Mouse (Mus musculus) CH12F3 (cell line): ENCODE results near the gene BC067074.
"Not testable (repeated sequence)": the region's sequence is repeated elsewhere in the genome, so short reads cannot be mapped to it uniquely, and the experiment has no call there.

ENCODE experiments used
- in situ Hi-C: fragments of 300-500 bp; cut with MboI; formaldehyde crosslinking; loops from 2 replicates; pipeline ENCODE4 v1.14.3; 2020; ENCODE audit warnings: low sequenced_read_pairs

The BC067074 gene

DNA sequence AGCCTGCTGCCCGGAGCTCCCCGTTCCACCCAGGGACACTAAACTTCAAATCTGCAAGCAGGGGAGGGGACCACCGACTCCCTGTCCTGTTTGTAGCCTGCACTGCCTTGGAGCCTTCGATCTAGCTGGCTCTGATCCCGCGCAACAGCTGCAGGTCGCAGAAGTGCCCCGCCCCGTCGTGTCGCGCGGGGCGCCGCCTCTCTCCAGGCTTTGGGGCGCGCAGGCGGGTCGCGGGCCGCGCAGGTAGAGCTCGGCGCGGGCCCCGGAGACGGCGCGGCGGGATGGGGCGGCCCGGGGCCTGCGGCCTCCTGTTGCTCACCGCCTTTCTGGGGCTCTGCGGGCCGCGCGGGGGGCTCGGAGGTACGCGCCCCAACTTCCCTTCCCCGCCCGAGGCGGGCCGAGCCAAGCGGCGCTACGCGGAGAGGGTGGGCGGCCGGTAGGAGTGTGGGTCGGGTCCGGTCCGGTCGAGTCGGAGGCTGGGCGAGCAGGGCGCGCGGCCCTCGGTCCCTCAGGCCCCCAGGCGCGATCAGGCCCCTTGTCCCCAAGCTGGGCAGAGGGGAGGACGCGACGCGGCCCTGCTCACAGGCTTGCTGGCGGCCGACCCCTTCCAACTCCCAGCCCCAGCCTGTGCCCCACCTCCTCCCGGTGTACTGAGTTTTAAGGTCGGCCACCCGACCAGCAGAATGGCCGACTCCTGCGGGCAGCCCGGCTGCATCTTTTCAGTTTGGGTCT is at the start of gene BC067074:
TSS of gene BC067074 (plus strand) at position 185 of the 732 bp plus-strand sequence.
- in situ Hi-C loops: no loop called here

DNA sequence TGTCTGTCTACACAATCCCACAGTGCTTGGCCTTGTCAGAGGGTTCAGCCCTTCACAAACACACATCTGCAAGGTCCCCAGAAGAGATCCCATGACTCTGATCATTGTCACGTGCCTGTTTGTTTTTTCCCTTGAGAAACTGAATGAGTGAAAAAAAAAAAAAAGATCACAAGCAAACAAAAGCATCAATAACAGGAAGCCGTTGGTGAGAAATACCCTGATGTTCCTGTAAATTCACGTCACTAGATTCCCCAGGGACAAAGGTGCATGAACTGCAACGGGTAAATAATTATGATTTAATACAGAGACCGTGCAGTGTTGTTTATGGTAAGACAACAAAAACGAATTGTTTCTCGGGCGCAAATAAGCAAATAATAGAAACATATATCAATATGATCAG is 47.9 kb upstream of the BC067074 start:
- in situ Hi-C loops: no loop called here

DNA sequence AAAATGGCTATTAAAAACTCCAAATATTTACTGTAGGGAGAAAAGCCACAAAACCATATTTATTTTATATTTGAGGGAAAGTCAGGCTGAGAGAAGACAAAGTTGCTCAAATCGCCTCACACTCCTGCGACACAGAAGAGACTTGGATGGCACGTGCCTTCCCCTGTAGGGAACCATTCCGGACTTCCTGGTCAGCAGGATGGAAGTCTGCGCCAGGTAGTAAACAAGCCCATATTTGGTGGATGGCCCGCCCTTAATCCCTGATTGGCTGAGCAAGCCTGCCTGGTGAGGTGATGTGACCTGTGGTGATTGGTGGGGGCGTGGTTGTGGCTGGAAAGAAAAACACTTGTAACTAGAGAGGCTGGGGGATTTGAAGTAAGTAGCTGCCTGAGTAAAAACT is 40.4 kb upstream of the BC067074 start:
- in situ Hi-C loops: not testable (repeated sequence)

DNA sequence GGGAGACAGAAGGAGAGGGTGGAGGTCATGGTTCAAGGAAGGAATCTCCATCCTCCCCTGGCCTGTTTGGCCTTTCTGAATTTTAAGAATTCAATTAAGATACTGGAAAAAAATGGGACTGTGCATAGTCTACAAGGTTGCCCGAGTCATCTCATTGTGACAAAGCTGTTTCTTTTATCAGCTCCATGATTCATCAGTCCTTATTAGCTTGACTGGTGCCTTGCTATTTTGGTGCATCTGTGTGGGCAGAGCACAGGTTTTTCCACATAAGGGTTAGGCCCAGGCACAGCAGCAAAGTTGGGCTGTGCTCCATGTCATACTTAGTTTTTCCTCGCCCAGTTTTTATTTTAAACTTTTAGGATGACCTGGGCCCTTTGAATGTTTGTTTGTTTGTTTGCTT is 36.2 kb upstream of the BC067074 start:
- in situ Hi-C loops: no loop called here

DNA sequence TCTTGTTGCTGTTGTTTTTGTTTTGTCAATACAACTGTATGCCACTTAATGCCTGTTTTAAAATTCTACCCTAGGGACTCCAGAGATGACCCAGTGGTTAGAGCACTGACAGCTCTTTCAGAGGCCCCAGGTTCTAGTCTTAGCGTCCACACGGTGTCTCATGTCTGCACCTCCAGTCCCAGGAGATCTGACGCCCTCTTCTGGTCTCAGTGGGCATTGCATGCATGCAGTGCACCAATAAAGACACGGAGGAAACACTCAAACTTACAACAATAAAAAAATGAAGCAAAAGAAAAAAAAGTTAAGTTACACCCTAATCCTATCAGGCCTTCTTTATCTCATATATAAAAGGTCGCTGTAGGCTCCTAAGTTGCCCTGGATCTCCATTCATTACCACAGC is 35.8 kb upstream of the BC067074 start:
- in situ Hi-C loops: no loop called here

DNA sequence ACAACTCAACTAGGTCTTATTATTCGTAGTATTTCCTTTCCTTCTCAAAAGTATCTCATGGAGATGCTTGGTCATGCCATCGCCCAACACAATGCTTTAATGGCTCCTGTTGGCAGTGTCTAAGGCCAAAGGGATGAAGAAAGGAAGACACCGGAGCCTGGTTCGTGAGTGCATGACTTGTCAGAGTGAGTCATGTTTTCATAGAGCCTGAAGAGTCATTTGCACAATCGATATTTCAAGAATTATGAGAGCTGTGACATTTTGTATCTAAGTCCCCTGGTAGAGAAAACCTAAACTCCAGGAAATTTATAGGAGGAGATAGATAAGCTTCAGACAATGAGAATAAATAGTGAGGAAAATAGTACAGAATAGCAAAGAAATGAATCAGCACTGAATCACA is 33.7 kb upstream of the BC067074 start:
- in situ Hi-C loops: no loop called here

DNA sequence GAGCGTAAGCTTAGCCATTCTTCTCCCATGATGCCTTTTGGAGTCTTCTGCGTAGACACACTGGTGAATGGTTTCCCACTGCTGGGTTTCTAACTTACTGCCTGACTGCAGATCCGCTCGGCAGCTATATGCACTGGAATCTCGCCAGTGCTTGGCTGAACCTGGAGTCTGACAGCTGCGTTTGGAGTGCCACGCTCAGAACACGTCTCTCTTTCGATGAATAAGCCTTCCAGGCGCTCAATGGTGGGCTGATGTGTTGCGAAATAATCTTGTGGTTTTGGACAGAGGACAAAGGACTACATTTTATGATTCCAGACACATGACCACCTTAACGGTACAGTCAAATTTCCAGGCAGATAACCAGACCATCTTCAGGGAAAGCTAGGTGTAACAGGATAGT is 30.1 kb upstream of the BC067074 start:
- in situ Hi-C loops: no loop called here

DNA sequence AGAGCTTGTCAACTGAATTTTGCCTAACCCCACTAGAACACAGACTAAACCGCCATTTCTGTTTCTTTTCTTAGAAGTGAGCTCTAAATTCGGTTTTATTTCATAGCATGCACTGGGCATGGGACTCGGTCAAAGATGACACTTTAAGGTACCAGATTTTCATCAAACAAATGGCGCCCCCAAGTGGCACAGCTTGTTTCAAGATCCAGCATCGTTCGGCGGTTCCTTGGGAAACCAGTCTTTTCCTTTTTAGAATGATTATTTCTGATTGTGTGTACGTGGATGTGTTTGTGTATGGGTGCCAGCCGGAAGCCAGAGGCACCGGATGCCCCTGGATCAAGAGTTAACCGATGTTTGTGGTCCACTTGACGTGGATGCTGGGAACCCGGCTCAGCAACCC is 27.7 kb upstream of the BC067074 start:
- in situ Hi-C loops: no loop called here

DNA sequence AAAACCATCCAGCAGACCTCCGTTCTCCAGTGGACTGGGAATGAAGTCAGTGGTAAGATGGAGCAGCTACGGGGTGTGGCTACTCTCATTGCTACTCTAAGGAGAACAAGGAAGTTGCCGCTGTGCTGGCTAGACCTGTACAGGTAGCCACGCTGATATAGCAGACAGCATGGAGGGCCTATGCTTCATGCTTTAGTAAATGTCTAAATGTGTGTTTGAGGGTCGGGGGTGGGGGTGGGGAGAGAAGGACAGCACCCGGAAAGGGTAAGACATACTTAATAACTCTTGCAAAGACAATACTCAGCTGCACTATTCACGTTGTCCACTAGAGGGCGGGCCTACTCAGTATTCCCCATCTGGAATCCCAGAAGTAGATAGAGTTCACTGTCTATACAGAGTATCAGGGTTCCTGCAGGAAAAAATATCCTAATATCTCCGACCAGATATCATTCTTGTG is 26.4 kb upstream of the BC067074 start:
- in situ Hi-C loops: no loop called here

DNA sequence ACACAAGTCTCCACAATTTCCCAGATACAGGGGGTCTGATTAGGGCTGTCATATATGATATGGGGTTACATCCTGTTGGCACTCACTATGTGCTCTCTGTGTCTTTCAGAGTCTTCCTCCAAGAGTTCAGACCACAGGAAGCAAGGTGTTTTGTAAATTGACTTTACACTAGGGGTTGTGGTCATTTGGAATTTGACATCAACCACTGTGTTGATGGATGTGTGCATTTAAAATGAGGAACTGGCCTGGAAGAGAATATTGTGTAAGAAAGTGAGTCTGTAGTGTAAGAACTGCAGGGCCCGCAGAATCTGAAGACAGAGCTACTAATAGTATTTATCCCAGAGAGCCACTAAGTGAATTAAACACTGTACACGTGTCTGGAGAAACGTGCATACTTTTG is 25.8 kb upstream of the BC067074 start:
- in situ Hi-C loops: no loop called here

DNA sequence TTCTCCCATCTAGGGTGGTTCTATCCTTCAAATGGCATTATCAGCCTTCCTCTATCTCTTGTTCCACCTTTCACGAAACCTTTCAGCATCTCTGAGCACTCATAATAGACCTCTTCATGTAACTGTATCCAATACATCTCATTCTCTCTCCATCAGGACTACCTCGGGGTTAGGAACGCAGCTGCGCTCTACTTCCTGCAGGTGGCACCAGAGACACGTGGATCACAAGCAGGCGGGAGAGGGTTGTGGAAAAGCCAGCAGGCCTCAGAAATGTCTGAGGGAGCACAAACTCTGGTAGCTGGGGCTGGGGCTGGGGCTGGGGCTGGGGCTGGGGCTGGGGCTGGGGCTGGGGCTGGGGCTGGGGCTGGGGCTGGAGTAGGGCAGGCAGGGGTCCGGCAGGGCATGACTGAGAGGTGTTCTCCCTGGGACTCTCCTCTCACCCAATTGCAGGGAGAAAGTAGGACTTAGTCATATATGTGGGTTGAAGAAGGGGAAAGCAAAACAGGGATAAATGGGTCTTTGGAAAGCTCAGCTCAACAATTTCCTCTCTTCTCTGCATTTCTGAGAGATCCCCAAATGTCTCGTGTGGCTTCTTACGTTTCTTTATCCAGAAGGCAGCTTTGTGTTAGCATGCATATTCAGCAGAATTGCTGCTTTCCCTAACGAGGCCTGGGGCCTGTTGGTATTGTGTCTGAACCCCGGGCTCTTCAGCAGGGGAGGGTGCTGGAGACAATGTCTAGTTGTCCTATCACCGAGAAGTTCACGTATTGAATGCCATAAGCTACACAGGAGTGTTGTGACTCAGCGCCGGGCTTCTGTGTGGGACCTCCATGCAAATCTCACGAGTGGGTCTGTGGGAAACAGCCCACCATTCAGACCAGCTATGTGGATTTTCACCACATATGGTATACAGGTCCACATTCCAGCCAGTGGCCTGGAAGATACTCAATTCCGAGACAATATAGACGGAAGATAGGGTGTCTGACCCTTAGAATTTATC is 22.9 kb upstream of the BC067074 start:
- in situ Hi-C loops: no loop called here

DNA sequence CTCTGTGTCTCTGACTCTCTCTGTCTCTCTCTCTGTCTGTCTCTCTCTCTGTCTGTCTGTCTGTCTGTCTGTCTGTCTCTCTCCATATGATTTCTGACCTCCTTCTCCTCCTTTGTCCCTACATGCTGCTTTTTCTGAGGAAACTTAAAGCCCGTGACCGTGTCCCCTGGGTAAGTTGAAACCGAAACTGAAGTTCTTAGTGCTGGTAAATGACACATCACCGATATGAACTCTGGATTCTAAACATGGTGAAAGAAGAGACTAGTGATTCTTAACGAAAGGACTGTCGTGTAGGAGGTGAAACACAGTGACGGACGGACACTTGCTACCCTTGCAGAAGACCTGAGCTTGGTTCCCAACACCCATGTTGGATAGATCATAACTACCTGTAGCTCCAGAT is 21.8 kb upstream of the BC067074 start:
- in situ Hi-C loops: no loop called here

DNA sequence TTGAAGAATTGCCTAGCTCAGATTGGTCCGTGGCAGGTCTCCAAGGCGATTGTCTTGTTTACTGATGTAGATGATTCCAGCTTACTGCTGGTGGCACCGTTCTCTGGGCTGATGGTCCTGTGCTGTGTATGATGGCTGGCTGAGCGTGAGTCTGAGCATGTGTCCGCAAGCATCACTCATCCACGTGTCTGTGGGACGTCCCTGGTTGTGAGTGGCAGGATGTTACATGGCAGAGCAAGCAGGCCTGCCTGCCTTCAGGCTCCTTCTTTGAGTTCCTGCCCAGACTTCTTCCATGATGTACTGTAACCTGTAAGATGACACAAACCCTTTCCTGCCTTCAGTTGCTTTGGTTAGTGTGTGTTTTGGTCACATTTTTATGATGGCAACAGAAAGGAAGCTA is 5.8 kb upstream of the BC067074 start:
- in situ Hi-C loops: no loop called here

DNA sequence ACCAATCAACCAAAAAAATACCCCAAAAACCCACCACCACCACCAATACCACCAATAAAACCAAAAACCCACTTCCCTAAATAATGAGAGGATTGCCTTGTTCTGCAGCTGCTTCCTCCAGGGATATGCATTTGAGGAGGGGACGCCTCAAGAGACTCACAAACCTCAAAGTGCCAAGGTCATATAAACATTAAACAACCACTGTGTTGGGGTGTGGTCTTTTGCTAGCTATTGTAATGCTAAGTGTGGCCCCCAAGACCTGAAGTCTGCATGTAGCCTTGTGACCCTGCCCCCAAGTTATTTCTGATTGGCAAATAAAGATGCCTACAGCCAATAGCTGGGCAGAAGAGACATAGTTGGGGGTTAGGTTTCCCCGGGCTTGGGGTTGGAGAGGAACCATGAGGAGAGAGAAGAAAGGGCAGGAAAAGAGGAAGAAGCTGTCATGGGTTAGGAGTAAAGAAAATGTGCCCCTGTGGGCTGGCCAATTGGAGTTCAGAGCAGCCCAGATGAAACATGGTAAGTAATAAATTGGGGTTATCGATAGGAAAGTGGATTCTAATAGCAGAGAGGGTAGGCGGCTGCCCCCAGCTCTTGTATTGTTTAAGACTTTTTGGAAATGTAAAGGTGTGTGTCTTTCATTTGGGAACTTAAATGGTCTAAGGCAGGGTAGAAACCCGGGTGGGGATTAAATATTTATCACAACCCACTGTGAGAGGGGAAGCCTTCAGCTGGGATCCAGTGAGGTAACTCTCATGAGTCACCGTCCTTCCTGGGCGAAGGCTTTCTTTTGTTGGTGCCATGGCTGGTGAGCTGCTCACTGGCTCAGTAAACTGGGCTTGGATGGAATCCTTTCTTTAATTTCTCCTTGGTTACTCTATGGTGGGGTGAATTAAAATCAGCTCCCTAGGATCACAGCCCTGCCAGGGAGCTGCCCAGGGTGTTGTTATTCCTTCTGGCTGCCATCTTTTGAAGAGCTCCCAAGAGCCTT is 4.5 kb upstream of the BC067074 start:
- in situ Hi-C loops: no loop called here

DNA sequence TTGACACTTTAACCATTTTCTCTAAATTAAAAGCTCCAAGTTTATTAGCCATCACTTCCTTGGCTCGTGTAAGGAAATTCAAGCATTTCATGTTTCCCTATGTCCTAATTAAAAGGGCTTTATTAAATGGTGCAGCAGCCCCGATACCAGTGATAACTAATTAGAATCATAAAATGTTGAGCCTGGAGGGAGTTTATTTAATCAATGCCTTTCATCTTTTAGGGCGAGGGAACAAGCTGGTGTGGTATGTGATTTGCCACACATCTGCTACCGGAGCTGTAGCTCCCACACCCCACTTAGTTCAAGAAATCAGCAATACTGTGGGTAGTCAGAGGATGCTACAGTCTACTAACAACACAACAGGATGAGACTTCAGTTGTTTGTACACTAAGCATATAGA is 3.2 kb upstream of the BC067074 start:
- in situ Hi-C loops: no loop called here

DNA sequence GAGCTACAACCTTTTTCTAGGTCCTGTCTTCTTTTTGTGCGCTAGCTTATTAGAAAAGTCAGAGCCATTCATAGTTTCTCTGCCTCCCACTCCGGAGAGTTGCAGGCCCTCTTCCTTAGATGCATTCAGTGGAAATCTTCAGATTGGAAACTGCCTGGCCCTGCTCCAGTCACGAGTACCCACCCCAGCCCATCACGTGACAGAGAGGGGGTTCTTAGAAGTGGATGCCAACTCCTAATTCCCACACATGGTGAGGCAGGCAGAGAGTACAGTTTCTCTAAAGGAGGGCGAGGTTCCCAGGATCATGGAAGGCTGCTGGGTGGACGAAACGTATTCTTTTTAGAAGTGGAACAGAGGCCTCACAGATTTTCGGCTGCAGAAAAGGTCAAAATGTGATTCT is 958 bp upstream of the BC067074 start:
- in situ Hi-C loops: no loop called here

DNA sequence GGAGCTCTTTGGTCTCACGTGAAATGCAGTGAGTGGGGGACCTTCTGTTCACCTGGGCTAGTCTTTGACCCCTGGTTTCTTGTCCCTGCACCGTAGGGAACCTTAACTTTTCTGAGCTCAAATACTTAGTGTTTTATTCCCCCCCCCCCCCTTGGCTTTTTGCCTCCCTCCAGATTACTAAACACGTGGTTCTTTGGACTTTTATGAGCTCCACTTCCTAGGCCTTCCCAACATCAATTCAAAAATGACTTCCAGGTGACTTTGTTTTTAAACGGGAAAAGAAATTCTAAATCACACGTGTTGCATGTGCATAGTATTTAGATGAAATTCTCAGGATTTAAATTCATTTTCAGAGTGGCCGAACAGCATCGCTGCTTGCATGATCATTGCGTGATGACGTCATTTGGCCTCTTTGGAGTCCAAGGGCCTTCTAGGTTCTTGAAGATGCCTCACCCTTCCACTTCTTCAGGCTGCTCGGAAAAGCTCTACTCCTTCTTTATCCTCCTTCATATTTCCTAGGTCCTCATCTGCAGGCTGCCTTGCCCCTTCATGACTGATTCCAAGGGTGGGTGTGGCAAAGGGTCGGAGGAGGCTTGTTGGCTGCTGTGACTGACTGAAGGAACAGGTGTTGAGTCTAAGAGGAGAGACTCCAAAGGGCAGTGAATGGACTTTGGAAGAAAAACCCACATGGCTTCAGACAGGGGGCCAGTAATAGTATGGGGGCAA is 911 bp downstream of the BC067074 start:
- in situ Hi-C loops: no loop called here

DNA sequence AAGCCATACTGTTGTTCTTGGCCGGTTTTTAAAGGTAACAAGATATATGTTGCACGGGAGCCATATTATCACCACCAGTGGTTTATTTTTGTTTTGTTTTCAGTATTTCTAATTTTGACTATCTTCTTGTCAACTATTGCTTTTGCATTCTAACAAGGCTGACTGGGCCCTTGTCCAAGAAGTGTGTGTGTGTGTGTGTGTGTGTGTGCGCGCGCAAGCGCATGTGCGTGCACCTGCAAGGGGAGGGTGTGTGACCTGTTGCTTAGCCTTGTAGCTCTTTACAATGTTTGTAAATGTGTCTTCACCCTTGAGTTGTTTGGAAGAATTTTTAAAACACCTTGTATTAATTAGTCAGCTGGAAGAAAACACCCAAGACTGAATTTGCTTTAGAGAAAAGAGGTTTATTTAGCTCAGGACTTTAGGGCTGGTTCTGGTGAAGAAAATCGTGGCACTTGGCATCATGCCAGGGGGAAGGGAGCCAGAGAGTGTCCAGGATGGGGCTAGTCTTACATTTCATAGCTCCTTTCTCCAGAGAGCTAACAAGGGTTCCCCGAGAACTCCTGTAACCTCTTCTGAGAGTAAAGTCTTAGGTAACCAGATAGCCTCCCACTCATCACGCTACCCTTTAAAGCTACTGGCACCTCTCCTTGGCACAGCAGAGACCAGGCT is 3.0 kb downstream of the BC067074 start:
- in situ Hi-C loops: no loop called here

DNA sequence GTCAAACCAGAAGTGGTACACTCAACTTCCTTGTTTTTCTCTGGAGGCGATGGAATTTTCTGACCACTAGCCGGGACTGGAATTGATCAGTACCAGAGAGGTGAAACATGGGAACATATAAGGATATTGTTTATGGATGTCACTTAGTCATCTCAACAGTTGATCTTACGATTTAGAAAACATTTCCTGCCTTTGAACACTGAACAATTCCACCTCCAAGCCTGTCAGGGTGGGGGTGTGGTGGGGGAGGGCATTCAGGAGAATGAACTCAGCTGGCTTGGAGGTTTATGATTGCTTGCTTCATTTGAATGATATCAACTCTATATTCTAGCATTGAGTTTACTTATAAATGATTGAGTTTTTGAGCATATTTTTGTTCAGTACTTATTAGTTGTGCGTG is 13.6 kb downstream of the BC067074 start:
- in situ Hi-C loops: no loop called here

DNA sequence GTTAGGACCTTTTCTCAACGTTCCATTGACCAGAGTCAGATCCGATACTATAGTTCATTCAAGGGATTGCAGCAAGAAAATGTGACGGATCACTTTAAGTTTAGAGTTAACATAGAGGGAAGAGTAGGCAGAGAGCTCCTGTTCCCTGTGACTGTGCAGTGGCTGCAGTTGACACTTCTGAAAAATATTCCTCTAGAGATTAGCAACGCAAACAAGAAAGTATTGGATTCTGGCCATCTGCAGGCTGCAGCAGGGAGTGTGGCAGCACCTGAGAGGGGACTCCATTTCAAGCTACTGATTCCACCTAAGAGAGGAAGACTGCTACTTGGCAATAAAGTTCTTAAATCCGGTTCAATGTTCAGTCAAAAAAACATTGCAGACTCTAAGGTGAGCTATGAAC is 26.6 kb downstream of the BC067074 start:
- in situ Hi-C loops: no loop called here
